Mouse (Mus musculus): ENCODE results near the gene Isoc2b. TPM values are rescaled to one million over a fixed set of nuclear protein-coding genes. Genes with fewer than 3 reads are reported as not detected.

Isoc2b gene
- polyA plus RNA-seq, 1 experiment, result 36.2 TPM

DNA sequence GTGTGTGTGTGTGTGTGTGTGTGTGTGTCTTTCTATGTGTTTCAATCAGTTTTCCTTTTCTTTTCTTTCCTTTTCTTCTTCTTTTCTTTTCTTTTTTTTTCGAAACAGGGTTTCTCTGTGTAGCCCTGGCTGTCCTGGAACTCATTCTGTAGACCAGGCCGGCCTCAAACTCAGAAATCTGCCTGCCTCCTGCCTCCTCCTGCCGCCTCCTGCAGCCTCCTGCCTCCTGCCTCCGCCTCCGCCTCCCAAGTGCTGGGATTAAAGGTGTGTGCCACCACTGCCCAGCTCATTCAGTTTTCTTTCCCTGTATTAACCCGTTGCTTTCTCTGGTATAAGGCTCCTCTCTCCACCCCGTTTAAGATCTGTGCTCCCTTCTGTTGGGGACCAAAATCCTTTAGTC is 12.7 kb downstream of the Isoc2b start:
- no peak overlapping the region for H3K4me3 ChIP-seq (ENCODE audit: insufficient read depth, low read depth, low read length)
- H3K4me1 ChIP-seq (ENCODE audit: control insufficient read depth, insufficient read depth, insufficient read length, low read length), result no peaks in the 10 kb centered on the region; the same call in none of the 2 replicates
- H3K27ac ChIP-seq (replicated peaks; ENCODE audit: low read depth, low read length), result no peak overlapping the region

DNA sequence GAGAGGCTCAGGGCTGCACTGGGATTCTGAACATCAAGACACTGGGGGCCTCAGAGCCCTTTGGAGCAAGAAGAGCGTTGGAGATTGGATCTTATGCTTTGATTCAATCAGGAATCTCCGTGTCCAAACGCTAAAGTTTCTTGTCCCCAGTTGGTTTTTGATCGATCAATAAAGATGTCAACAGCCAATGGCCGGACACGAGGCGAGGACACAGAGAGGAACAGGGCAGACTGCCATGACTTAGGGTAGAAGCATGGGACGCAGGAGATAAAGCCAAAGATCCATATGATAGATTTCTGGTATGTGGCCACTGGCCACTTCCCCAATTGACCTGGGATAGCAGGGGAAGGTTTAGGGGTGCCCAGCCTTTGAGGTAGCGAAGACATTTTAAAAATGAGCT is 13.6 kb downstream of the Isoc2b start:
- H3K27ac ChIP-seq (replicated peaks; ENCODE audit: low read depth, low read length), result no peak overlapping the region
- H3K4me3 ChIP-seq (ENCODE audit: insufficient read depth, low read depth, low read length), result no peak overlapping the region
- no peaks in the 10 kb centered on the region; the same call in none of the 2 replicates for H3K4me1 ChIP-seq (ENCODE audit: control insufficient read depth, insufficient read depth, insufficient read length, low read length)

DNA sequence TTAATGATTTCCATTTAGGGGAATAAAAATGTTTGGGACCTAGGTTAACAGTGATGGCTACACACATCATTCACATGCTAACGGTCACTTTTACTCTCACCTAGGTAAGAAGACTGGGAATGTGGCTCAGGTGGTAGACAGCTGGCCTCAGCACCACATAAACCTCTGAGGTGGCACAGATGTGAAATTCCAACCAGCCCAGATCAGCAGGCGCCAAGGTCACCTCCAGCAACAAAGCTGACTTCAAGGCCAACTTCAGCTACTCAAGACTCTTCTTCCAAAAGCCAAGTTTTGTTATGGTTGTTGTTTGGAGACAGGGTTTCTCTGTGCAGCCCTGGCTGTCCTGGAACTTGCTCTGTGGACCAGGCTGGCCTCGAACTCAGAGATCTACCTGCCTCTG is 16.4 kb downstream of the Isoc2b start:
- Histone ChIP-seq H3K27ac (replicated peaks; ENCODE audit: low read depth, low read length) (no peak overlapping the region), H3K4me1 (ENCODE audit: control insufficient read depth, insufficient read depth, insufficient read length, low read length) (no peaks in the 10 kb centered on the region; the same call in 1 of the 2 replicates), H3K4me3 (ENCODE audit: insufficient read depth, low read depth, low read length) (no peak overlapping the region)

DNA sequence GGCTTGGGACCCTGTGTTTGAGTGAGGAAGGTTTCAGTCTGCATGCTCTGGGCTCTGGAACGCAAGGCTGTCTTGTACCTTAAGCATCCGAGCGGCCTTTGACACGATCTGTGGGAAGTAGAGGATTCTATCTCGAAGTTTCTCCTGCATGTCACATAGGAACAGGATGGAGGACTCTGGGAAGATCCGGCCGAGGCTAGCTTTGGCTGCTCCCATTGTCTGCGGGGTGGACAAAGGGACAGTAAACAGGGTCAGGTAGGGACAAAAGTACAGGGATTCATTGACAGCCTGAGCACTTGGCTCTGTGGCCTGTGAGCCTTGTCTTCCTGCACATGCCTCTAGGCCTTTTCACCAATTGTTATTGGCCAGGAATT is 18.8 kb downstream of the Isoc2b start:
- no peaks in the 10 kb centered on the region; the same call in 1 of the 2 replicates for H3K4me1 ChIP-seq (ENCODE audit: control insufficient read depth, insufficient read depth, insufficient read length, low read length)
- H3K27ac ChIP-seq (replicated peaks; ENCODE audit: low read depth, low read length), result no peak overlapping the region
- H3K4me3 ChIP-seq (ENCODE audit: insufficient read depth, low read depth, low read length), result no peak overlapping the region

DNA sequence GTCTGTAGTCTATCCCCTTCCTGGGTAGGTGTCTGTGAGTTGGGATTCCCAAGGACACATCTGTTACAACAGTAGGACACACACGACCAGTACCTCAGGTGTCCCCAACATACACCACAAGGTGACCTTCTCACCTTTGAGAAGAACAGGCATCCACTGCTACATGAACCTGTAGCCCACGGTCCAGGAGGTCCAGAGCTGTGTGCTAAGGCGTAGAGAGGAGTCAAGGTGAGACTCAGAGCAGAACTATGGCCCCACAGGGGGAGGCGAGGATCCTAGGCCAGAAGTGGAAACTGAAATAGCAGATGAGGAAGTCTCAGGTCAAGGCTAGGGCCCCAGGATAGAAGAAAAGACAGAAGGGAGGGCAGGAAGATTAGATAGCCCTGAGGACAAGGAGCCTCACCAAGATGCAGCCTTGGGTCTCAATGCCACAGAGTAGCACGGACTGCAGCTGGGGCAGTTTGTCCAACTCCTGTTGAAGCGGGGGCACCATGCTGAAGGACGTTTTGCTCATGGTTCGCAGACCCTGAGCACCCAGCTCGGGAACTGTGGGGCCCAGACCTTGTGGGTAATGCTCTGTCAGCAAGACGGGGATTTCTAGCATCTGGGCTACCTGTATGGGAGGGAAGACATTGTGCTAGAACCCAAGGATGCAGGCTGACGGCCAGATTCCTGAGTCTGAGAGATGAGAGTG is 19.3 kb downstream of the Isoc2b start:
- H3K4me1 ChIP-seq (ENCODE audit: control insufficient read depth, insufficient read depth, insufficient read length, low read length), result no peaks in the 10 kb centered on the region; the same call in 1 of the 2 replicates

DNA sequence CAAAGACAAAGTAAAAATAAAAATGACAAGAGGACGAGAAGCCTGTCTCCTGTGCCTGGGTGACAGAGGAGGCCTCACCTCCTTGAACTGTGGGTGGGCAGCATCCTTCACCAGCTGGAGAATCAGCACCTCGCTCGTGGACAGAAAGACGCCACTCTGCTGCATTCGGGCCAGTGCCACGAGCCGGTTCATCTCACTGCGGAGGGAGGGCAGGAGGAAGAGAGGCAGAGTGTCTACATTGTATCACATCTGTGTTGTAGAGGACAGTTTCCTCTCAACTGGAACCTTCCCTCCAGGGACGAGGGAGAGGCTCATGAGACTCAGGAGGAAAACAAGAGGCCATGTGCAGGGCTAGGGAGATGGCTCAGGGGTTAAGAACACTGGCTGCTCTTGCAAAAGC is 20.7 kb downstream of the Isoc2b start:
- Histone ChIP-seq H3K27ac (replicated peaks; ENCODE audit: low read depth, low read length) (no peak overlapping the region), H3K4me3 (ENCODE audit: insufficient read depth, low read depth, low read length) (no peak overlapping the region), H3K4me1 (ENCODE audit: control insufficient read depth, insufficient read depth, insufficient read length, low read length) (no peaks in the 10 kb centered on the region; the same call in none of the 2 replicates)

More for the DNA sequence above, 19.3 kb downstream of the Isoc2b start:
- H3K4me3 ChIP-seq (ENCODE audit: insufficient read depth, low read depth, low read length), result no peak overlapping the region
- no peak overlapping the region for H3K27ac ChIP-seq (replicated peaks; ENCODE audit: low read depth, low read length)

DNA sequence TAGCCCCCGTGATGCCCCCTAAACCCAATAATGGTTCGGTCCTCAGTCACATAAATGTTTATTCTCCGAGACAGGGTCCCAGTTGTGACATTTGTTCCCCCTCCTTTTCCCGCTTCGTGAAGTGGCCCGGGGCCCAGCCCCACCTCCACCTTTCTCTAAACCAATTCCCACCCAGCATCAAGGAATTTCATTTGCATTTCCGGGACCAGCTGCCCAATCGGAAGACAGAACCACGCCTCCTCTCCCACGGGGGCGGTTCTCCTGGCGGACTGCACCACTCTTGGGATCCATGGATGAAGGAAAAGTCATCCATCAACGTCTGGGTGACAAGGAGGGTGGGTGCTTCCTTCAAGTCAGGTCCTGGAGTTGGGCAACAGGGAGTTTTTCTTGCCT is 25.1 kb downstream of the Isoc2b start:
- Histone ChIP-seq H3K27ac (replicated peaks; ENCODE audit: low read depth, low read length) (no peak overlapping the region), H3K4me1 (ENCODE audit: control insufficient read depth, insufficient read depth, insufficient read length, low read length) (no peaks in the 10 kb centered on the region; the same call in 1 of the 2 replicates), H3K4me3 (ENCODE audit: insufficient read depth, low read depth, low read length) (no peak overlapping the region)

DNA sequence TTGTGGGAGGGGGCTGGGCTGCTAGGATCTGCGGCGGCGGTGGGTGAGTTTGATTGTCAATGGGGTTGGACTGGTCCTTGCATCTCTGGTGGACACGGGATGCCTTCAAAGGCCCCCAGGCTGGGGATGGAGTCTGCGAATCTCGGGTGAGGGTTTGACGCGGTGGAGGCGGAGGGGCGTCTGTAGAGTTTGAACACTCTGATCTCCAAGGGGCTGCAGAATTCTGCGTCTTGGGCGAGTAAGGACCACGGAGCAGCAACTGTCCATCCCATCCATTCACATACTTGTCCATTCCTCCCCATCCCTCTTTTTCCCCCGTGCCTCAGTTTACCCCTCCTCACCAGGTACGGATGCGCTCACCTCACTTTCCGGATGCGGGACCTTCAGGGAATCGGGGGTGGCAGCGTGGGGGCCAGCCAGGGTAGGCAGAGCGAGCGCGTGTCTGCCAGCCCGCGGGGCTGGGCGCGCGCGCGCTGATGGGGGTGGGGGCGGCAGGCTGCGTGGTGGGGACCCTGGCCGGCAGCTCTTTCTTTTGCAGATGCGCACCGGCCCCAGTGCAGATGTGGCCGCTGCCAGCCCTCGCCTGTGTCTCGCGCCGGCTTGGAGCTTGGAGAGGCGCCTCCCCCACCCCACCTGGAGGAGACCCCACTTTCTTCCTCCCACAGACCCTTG is 25.7 kb downstream of the Isoc2b start, which contains the start of gene Shisa7:
TSS of gene Shisa7 (minus strand) at position 452 of the 672 bp plus-strand sequence.
- H3K27ac ChIP-seq (replicated peaks; ENCODE audit: low read depth, low read length), result no peak within 1 kb of the TSS
- H3K4me1 ChIP-seq (ENCODE audit: control insufficient read depth, insufficient read depth, insufficient read length, low read length), result no peaks in the 10 kb centered on the region; the same call in 1 of the 2 replicates
- no peak within 1 kb of the TSS for H3K4me3 ChIP-seq (ENCODE audit: insufficient read depth, low read depth, low read length)

DNA sequence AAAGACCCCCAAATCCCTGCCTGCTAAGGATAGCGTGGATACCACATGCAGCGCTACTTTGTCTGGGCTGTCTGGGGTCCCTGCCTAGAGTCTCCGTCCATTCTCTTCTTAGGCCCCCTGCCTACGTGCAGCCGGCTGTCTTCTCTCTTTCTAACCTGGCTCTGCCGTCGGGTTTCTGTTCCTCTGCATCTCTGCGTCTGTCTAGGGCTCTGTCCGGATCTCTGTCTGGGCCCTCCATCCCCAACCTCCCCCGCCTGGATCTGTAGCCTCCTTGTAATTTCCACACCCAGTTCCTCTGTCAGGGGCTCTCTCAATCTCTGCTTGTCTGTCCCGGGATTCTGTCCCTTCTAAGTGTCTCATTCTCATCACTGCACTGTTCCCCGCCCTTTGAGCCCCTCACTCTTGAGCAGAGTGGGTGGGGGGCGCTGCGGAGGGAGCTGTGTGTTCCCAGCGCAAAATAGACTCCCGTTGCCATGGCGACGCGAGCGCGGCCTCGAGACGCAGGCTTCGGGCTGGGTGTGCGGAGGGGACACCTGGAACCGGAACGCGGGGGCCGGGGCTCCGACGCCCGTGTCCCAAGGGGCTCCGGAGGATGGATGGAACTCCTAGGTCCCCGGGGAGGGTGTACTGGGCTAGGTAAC is 26.3 kb downstream of the Isoc2b start:
- H3K4me3 ChIP-seq (ENCODE audit: insufficient read depth, low read depth, low read length), result no peak overlapping the region
- no peak overlapping the region for H3K27ac ChIP-seq (replicated peaks; ENCODE audit: low read depth, low read length)

DNA sequence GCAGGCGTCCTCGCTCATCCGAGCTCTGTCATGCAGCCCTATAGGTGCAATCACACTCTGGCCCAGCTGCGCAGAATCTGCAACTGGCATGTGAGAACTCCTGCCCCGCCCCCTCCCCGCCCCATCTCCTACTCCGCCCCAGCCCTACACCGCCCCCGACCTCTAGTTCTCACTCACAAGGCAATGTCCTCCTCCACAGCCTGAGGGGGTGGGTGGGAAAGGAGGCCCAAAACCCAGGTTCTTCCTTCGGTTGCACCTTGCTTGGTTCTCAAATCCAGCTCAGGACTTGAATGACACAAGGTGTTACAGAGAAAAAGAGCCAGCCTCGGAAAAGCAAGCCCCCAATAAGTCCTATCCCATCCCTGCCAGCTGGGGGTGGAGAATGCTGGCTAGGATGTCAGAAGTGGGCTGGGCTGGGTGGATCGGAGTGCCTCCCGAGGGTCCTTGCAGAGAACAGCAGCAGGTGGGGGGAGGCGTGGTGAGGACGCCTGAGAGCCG is 27.4 kb downstream of the Isoc2b start:
- no peaks in the 10 kb centered on the region; the same call in 1 of the 2 replicates for H3K4me1 ChIP-seq (ENCODE audit: control insufficient read depth, insufficient read depth, insufficient read length, low read length)
- peak overlapping the region; percentile 23; the same call in 1 of the 2 replicates for H3K4me3 ChIP-seq (ENCODE audit: insufficient read depth, low read depth, low read length)

More for the DNA sequence above, 26.3 kb downstream of the Isoc2b start:
- H3K4me1 ChIP-seq (ENCODE audit: control insufficient read depth, insufficient read depth, insufficient read length, low read length), result no peaks in the 10 kb centered on the region; the same call in 1 of the 2 replicates

DNA sequence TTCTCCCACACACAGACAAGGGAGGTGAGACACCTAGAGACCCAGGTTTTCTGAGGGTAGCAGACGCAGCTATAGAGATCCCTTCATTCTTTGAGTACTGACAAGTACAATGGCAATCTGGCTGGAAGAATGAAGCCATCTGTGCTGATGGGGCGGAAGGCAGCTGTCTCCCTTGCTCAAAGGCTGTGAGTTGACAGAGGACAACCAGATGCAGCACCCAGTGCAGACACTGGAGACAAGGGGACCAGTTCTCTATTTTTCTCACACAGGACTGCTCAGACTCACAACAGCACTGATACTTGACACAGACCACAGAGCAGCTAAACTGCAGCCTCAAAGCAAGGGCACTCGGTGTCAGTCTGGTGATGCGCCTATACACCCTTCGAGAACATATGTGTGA is 28.0 kb downstream of the Isoc2b start:
- H3K4me1 ChIP-seq (ENCODE audit: control insufficient read depth, insufficient read depth, insufficient read length, low read length), result no peaks in the 10 kb centered on the region; the same call in 1 of the 2 replicates
- no peak overlapping the region for H3K27ac ChIP-seq (replicated peaks; ENCODE audit: low read depth, low read length)
- no peak overlapping the region for H3K4me3 ChIP-seq (ENCODE audit: insufficient read depth, low read depth, low read length)

More for the DNA sequence above, 27.4 kb downstream of the Isoc2b start:
- no peak overlapping the region for H3K27ac ChIP-seq (replicated peaks; ENCODE audit: low read depth, low read length)

DNA sequence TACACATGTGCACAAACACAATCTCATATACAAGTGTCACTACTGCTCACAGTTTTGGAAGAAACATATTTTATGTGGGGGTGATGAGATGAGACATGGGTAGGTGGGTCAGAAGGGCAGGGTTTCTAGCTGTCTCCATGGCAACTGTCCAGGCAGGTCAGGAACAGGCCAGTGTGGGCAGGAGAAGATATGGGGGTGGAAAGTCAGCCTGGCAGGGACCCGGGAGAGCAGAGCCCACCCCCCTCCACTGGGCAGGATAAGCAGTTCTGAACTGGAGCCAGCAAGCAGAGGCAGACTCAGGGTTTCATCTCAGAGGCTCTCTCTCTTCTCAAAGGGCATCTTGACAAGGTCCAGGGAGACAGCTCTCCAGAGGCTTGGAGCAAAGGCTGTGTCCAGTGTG is 32.4 kb downstream of the Isoc2b start:
- peaks cover 3% of the 10 kb centered on the region; the same call in 1 of the 2 replicates for H3K4me1 ChIP-seq (ENCODE audit: control insufficient read depth, insufficient read depth, insufficient read length, low read length)
- H3K27ac ChIP-seq (replicated peaks; ENCODE audit: low read depth, low read length), result no peak overlapping the region

DNA sequence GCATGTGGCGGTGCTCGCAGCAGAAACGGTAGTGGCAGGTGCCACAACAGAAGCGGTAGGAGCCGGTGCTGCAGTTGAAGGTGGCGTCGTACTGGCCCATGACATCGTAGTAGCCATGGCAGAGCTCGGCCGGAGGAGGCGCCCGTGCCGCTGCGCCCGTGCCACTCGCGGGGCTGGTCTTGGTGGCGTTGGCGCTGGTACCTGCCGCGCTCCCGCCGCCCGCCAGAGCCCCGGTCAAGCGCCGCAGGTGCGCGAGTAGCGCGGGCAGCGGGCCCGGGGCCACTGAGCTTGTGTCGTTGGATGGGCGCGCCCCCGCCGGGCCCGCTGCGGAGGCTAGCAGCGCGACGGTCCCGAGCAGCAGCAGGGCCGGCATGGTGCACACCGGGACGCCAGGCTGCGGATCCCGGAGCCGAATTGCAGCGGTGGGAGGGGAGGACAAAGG is 33.7 kb downstream of the Isoc2b start:
- Histone ChIP-seq H3K4me3 (ENCODE audit: insufficient read depth, low read depth, low read length) (peak overlapping the region; percentile 50), H3K4me1 (ENCODE audit: control insufficient read depth, insufficient read depth, insufficient read length, low read length) (peaks cover 3% of the 10 kb centered on the region; the same call in 1 of the 2 replicates), H3K27ac (replicated peaks; ENCODE audit: low read depth, low read length) (no peak overlapping the region)

More for the DNA sequence above, 32.4 kb downstream of the Isoc2b start:
- no peak overlapping the region for H3K4me3 ChIP-seq (ENCODE audit: insufficient read depth, low read depth, low read length)

DNA sequence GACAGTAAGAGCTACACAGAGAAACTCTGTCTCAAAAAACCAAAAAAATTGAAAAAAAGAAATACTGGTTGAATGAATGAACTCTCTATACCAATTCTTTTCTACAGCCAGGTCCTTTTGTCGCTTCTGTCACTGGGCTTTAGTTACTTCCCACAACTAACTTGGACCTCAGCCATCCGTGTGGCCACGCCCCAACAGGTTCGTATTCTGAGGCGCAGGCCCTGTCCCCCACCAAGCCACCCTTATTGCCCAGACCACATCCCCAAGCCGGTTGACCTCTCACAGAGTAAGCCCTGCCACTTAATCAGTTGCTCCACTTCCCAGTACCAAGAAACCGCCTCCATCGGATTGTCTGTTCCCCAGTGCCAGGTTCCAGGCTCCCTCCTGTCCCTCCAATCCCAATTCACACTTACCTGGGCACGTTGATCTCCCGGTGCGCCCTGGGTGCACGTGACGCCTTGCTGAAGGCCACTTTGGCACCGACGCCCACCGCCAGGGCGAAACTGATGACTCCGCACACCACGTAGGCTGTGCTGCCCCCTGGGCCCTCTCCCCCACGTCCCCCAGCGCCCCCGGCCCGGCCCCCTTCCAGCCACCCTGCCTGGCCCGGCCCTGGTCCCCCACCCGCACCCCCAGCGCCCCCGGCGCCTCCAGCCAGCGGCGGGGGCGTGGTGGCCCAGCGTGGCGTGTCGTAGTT is 34.3 kb downstream of the Isoc2b start:
- Histone ChIP-seq H3K4me1 (ENCODE audit: control insufficient read depth, insufficient read depth, insufficient read length, low read length) (peaks cover 3% of the 10 kb centered on the region; the same call in 1 of the 2 replicates), H3K27ac (replicated peaks; ENCODE audit: low read depth, low read length) (no peak overlapping the region), H3K4me3 (ENCODE audit: insufficient read depth, low read depth, low read length) (peak overlapping the region; percentile 36; the same call in 1 of the 2 replicates)

Data from brown adipose tissue, adult 24 weeks (tissue).